Mouse (Mus musculus): Measurements from ENCODE around the gene Tcf23. TPM values are rescaled to one million over a fixed set of nuclear protein-coding genes. Genes with fewer than 3 reads are reported as not detected.

The Tcf23 gene
- 2.2 and 2.3 TPM in 2 replicates for polyA plus RNA-seq (2015; fragmentation: Nextera tagmentation; extraction: Ambion mirVana)

DNA sequence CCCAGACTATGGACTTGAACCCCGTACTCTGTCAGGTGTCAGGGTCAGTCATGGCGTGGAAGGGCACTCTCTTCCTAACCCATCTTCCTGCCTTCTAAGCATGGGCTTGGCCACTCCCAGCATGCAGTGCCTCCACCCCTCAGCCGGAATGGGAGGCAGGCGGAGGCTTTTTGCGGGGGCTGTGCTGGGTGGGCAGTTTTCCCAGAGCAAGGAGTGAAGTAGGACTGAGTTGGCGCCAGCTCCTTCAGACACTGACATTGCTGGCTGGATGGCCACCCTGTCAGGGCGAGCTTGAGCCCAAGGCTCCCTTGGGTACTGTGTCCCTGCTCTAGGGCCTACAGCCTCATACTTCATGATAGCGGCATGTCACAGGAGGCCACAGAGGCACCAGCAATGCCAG, at the start of gene Tcf23:
Tcf23 (plus strand) TSS at position 247 of the 400 bp plus-strand sequence.
- WGBS: 45% methylated on average over 8 of the region's 8 CpGs
- no peak within 1 kb of the TSS for H3K27ac ChIP-seq
- peak; percentile 70 for DNase-seq (ENCODE audit: low spot score)
- H3K4me3 ChIP-seq (replicated peaks; ENCODE audit: low read depth, low read length): no peak within 1 kb of the TSS
- no peaks in the 10 kb centered on the region for H3K36me3 ChIP-seq (ENCODE audit: insufficient read depth, low read length)
- H3K4me1 ChIP-seq (replicated peaks; ENCODE audit: insufficient read depth, low read length): no peaks in the 10 kb centered on the region
- H3K27me3 ChIP-seq (ENCODE audit: insufficient read depth, low read length): no peaks in the 10 kb centered on the region
- TF ChIP-seq CTCF (IDR thresholded peaks at IDR 0.05; ENCODE audit: low read depth): 0 out of 2 replicates have a peak, but pooled peaks have one; percentile 1
- no peak within 1 kb of the TSS for H3K9ac ChIP-seq (ENCODE audit: low read depth, low read length)
- no peak within 1 kb of the TSS for H3K4me2 ChIP-seq (ENCODE audit: low read length)
- no peaks in the 10 kb centered on the region for H3K9me3 ChIP-seq (replicated peaks; ENCODE audit: low read length)
- peak; percentile 37; the same call in 1 of the 2 replicates for ATAC-seq (replicated peaks; ENCODE audit: low FRiP score, low read depth)

GRCm38 (mm10) chr5:30918691-30919090, 49.8 kb upstream of the Tcf23 start:
- Histone ChIP-seq H3K4me3 (replicated peaks; ENCODE audit: low read depth, low read length) (no peak overlapping the region), H3K9ac (ENCODE audit: low read depth, low read length) (no peak overlapping the region), H3K27ac (peak overlapping the region; percentile 20; the same call in 1 of the 2 replicates), H3K36me3 (ENCODE audit: insufficient read depth, low read length) (peaks cover 21% of the 10 kb centered on the region; the same call in 1 of the 2 replicates), H3K9me3 (replicated peaks; ENCODE audit: low read length) (no peaks in the 10 kb centered on the region), H3K4me2 (ENCODE audit: low read length) (no peak overlapping the region), H3K4me1 (replicated peaks; ENCODE audit: insufficient read depth, low read length) (peaks cover 23% of the 10 kb centered on the region), H3K27me3 (ENCODE audit: insufficient read depth, low read length) (no peaks in the 10 kb centered on the region)
- no peak for TF ChIP-seq CTCF (IDR thresholded peaks at IDR 0.05; ENCODE audit: low read depth)
- DNase-seq (ENCODE audit: low spot score): no peak
- ATAC-seq (replicated peaks; ENCODE audit: low FRiP score, low read depth): no peak
- WGBS: 84% methylated on average over 8 of the region's 8 CpGs

DNA sequence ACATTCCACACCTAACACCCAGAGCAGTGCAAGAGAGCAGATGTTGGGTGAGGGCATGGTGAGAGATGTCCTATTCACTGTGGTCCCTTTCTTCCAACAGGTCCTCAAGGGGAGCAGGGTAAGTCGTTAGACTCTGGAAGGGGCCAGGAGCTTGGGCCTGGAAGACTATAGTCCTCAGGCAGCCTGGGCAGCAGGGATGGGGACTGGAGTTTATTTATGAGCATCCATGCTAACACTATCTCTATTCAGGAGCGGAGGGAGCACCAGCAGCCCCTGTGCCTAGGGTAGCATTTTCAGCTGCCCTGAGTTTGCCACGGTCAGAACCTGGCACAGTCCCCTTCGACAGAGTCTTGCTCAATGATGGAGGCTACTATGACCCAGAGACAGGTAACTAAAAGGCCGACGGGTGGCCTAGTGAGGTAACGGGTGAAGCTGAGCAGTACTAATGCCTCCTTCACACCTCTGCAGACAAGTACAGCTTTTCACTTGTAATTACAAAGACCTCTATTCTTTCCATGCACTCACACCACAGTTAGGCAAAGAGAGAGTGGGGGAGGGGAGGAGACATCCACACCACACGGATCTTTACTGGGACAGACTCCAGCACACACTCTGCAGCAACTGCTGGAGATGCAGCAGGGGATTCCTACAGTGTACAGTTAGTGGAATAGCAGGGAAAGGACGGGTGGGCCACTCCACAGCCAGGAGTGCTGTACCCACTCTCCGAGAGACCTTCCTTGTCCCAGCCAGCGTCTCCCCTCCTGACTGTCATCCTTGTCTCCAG, 48.4 kb upstream of the Tcf23 start:
- DNase-seq (ENCODE audit: low spot score): no peak
- Histone ChIP-seq H3K27ac (no peak overlapping the region), H3K36me3 (ENCODE audit: insufficient read depth, low read length) (peaks cover 21% of the 10 kb centered on the region; the same call in 1 of the 2 replicates)

DNA sequence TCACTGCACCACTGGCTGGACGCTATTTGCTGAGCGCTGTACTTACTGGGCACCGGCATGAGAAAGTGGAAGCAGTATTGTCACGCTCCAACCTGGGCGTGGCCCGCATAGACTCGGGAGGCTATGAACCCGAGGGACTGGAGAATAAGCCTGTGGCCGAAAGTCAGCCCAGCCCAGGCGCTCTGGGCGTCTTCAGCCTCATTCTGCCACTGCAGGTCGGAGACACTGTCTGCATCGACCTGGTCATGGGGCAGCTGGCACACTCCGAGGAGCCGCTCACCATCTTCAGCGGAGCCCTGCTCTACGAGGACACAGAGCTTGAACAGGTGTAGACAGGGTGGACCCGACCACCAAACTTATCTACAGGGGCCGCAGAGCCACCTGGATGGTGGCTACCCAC, 47.8 kb upstream of the Tcf23 start:
- DNase-seq (ENCODE audit: low spot score) (no peak), ATAC-seq (replicated peaks; ENCODE audit: low FRiP score, low read depth) (peak; percentile 5)
- Histone ChIP-seq H3K36me3 (ENCODE audit: insufficient read depth, low read length) (peaks cover 21% of the 10 kb centered on the region; the same call in 1 of the 2 replicates), H3K4me2 (ENCODE audit: low read length) (peak overlapping the region; percentile 82), H3K4me1 (replicated peaks; ENCODE audit: insufficient read depth, low read length) (peaks cover 23% of the 10 kb centered on the region), H3K9ac (ENCODE audit: low read depth, low read length) (no peak overlapping the region), H3K9me3 (replicated peaks; ENCODE audit: low read length) (no peaks in the 10 kb centered on the region), H3K4me3 (replicated peaks; ENCODE audit: low read depth, low read length) (no peak overlapping the region), H3K27ac (0 out of 2 replicates have a peak overlapping the region, but pooled peaks have one; percentile 13), H3K27me3 (ENCODE audit: insufficient read depth, low read length) (no peaks in the 10 kb centered on the region)
- 62% methylated on average over 19 of the region's 19 CpGs for WGBS
- TF ChIP-seq CTCF (IDR thresholded peaks at IDR 0.05; ENCODE audit: low read depth): no peak

More for the DNA sequence above, 48.4 kb upstream of the Tcf23 start:
- Histone ChIP-seq H3K4me1 (replicated peaks; ENCODE audit: insufficient read depth, low read length) (peaks cover 23% of the 10 kb centered on the region), H3K9ac (ENCODE audit: low read depth, low read length) (no peak overlapping the region), H3K27me3 (ENCODE audit: insufficient read depth, low read length) (no peaks in the 10 kb centered on the region), H3K4me3 (replicated peaks; ENCODE audit: low read depth, low read length) (no peak overlapping the region), H3K9me3 (replicated peaks; ENCODE audit: low read length) (no peaks in the 10 kb centered on the region), H3K4me2 (ENCODE audit: low read length) (no peak overlapping the region)
- TF ChIP-seq CTCF (IDR thresholded peaks at IDR 0.05; ENCODE audit: low read depth): no peak
- ATAC-seq (replicated peaks; ENCODE audit: low FRiP score, low read depth): no peak
- 71% methylated on average over 11 of the region's 11 CpGs for WGBS

- peaks cover 21% of the 10 kb centered on the region; the same call in 1 of the 2 replicates for H3K36me3 ChIP-seq (ENCODE audit: insufficient read depth, low read length)
- WGBS: 1% methylated on average over 37 of the region's 40 CpGs
- H3K4me2 ChIP-seq (ENCODE audit: low read length): peak within 1 kb of the TSS; percentile 82
- TF ChIP-seq CTCF (IDR thresholded peaks at IDR 0.05; ENCODE audit: low read depth): peak; percentile 86
- no peaks in the 10 kb centered on the region for H3K27me3 ChIP-seq (ENCODE audit: insufficient read depth, low read length)
- peak within 1 kb of the TSS; percentile 65 for H3K9ac ChIP-seq (ENCODE audit: low read depth, low read length)
- DNase-seq (ENCODE audit: low spot score): peak; percentile 95
- ATAC-seq (replicated peaks; ENCODE audit: low FRiP score, low read depth): peak; percentile 80
- peak within 1 kb of the TSS; percentile 56 for H3K4me3 ChIP-seq (replicated peaks; ENCODE audit: low read depth, low read length)
- H3K9me3 ChIP-seq (replicated peaks; ENCODE audit: low read length): no peaks in the 10 kb centered on the region
- peak within 1 kb of the TSS; percentile 87 for H3K27ac ChIP-seq
- peaks cover 19% of the 10 kb centered on the region for H3K4me1 ChIP-seq (replicated peaks; ENCODE audit: insufficient read depth, low read length)
Measured at GRCm38 (mm10) chr5:30921256-30922033, 47.0 kb upstream of the Tcf23 start, which contains the start of gene Khk. Gene Khk (plus strand): TSS chr5:30921431.

DNA sequence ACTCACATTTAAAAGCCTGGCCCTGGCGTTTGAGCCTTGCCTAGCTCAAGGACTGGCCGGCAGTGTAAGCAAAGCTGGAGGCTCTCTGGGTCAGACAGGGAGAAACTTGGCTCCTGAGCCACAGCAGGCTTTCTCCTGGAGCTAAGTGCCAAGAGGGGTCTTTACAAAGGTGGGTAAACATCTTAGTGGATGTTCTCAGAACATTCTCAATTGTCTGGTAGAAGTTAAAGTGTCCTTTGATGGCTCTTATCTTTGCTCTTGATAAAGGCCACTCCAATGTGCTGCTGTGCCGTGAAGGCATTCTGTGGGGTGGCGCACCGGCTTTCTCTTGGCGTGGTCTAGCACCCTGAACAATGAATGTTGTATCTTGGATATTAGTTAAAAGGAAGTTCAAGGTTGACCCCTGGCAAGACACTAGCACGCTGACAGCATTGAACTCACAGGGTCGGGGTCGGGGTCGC, 45.9 kb upstream of the Tcf23 start:
- H3K4me3 ChIP-seq (replicated peaks; ENCODE audit: low read depth, low read length): no peak overlapping the region
- no peak for DNase-seq (ENCODE audit: low spot score)
- WGBS: 75% methylated on average over 10 of the region's 10 CpGs
- ATAC-seq (replicated peaks; ENCODE audit: low FRiP score, low read depth): no peak
- TF ChIP-seq CTCF (IDR thresholded peaks at IDR 0.05; ENCODE audit: low read depth): no peak
- H3K9me3 ChIP-seq (replicated peaks; ENCODE audit: low read length): no peaks in the 10 kb centered on the region
- no peaks in the 10 kb centered on the region for H3K27me3 ChIP-seq (ENCODE audit: insufficient read depth, low read length)
- peaks cover 12% of the 10 kb centered on the region for H3K4me1 ChIP-seq (replicated peaks; ENCODE audit: insufficient read depth, low read length)
- peak overlapping the region; percentile 82 for H3K4me2 ChIP-seq (ENCODE audit: low read length)
- no peak overlapping the region; the same call in 1 of the 2 replicates for H3K9ac ChIP-seq (ENCODE audit: low read depth, low read length)
- peaks cover 14% of the 10 kb centered on the region; the same call in 1 of the 2 replicates for H3K36me3 ChIP-seq (ENCODE audit: insufficient read depth, low read length)
- peak overlapping the region; percentile 9; the same call in 1 of the 2 replicates for H3K27ac ChIP-seq
